Mouse (Mus musculus) adrenal gland, postnatal 36 days (tissue): Measurements from ENCODE around the gene Ngb. TPM values are rescaled to one million over a fixed set of nuclear protein-coding genes. Genes with fewer than 3 reads are reported as not detected.

Experiments used
- DNase-seq, 2 experiments: peaks; one replicate each; pipeline ENCODE4 v3.0.0; 2021; ENCODE audit warnings: mixed read lengths in 1 of 2
- long read RNA-seq, 2 experiments: library from polyadenylated mRNA; stranded (forward); transcript quantifications; one replicate each; pipeline ENCODE4 v2.0.0; 2021; ENCODE audit warnings: borderline sequencing depth in 2 of 2
- total RNA-seq, 2 experiments: library from RNA; stranded (reverse); gene quantifications; 2 replicates each; pipeline ENCODE4 v1.2.3; 2021

The Ngb gene
- total RNA-seq: 1 to 10 TPM; 1.1 to 1.2 TPM
- long read RNA-seq, experiment 1, partial matches to known transcripts: 0 of 4 reads
- long read RNA-seq, experiment 1, other reads (novel, unspliced or antisense): 1 of 4 reads
- long read RNA-seq, experiment 2, partial matches to known transcripts: 0 of 1 reads
- long read RNA-seq, experiment 2, other reads (novel, unspliced or antisense): 0 of 1 reads

DNA sequence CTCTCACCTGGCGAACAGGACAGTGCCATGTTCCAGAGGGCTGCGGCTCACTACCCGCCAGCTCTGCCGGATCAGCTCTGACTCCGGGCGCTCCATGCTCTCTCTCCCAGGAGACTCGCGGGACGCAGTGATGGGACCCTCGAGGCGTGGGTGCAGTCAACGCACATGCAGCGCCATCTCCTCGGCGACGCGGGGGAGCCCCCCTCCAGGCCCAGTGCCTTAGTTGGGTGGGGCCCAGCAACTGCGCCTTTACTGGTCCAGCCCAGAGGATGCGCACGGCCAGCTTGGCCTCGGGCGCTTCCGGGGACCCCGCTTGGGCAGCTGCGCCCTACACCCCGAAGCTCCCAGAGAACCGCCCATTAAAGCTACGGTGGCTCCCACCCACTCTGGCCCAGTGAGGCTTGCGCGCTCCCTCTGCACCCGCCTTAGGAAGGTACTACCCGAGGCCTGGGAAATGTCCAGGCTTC is at the start of gene Ngb:
TSS of gene Ngb (minus strand) at position 375 of the 467 bp plus-strand sequence.
- DNase-seq: no peak

DNA sequence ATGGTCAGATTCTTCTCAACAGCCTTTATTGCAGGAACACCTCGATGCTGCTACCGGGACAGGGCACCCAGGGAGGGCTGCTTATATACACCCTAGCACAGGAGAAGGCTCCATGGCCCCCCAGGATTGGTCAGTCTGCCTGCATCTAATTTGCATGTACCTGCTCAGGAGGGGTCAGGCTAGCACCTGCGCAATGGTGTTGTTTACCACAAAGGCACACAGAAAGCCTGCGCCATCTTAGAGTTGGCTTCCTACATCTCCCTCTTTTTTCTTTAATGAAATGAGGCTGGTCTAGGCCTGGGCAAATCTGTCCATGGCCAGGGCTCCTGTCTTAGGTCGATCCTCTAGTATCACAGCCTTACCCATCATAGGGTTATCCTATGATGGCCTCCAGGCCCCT is 47.1 kb upstream of the Ngb start:
- no peak for DNase-seq

DNA sequence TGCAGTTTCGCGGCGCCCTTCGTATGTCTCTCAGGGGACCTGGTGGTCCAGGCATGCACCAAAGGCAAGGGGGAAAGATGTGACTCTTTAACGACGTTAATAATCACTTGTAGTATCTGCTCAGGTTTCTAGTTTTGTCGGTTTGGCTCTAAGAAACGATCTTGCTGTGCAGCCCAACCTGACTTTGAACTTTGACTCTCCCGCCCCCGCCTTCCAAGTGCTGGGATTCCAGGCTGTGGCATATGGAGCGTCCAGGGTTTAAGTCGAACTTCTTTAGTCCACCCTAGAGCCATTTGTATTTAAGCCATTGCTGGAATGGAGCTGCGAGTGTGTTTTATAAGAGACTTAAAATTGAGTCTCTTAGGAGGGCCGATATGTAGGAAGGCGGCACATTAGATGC is 45.8 kb upstream of the Ngb start:
- DNase-seq: peak in 1 of 2 experiments; percentile 28

DNA sequence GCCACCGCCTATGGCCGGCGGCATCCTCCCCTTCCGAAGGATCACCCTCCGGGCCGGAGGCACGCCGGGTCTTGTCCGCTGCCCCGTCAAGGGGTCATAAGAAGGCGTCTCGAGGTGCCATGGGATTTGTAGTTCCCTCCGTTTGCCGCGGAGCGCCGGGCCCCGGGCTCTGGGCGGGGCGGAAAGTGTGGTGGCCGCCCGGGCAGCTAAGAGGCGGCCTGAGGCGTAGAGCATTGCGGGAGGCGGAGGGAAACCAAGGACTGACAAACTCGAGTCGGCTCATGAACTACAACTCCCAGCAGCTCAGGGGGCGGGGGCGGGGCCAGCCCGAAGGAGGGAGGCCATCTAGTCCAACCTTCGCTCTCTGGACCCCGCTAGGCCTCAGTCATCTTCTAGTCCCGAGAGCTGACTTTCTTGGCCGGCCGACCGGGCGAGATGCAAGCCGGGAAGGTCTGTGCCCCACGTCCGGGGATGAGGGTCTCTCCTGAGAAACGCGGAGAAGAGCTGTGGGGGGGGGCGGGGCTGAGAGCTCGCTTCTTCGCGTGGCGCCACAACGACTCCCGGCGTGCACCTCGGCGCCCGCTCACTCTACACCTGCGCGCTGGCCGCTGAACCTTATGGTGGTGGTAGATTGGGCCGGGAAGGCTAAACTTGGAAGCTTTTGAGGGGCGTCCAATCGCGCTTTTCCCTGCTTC is 45.2 kb upstream of the Ngb start, which contains the start of gene Pomt2:
TSS of gene Pomt2 (minus strand) at position 574 of the 695 bp plus-strand sequence.
- DNase-seq: peak; percentile 95 to 96

DNA sequence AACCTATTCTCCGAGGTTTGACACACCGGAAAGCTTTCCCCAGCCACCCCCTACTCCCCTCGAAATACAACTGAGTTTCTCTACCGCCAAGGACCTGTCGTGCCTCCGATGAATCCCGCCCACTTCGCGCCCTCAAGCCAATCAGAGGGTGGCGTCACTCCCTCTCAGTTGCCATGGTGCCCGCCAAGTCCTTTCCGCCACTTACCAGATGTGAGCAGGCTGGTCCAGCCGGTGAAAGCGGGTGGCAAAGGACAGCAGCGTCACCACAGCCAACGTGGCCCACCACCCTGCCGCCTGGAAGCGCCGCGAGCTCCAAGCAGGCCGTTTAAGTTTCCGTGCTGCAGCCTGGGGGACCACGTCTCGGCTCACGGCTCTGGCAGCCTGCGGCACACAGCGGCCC is 44.6 kb upstream of the Ngb start, which contains the start of gene Gstz1:
TSS of gene Gstz1 (plus strand) at position 200 of the 400 bp plus-strand sequence.
- peak; percentile 91 for DNase-seq

DNA sequence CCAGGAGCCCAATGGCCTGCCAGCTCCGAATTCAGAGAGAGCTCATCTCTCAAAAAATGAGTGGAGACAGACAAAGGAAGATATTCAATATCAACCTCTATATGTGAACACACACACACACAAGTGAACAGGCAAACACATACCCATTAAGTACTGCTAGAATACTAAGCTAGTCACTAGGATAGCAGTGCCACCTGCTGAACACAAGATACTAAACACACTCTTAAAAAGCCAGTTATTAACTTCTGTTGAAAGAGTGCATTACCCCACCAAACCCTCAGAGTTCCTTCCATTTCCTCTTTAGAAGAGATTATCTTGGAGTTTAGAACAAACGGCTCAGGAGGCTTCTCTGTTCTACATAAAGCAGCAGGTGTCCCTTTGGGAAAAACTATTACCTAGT is 39.8 kb upstream of the Ngb start:
- no peak for DNase-seq

DNA sequence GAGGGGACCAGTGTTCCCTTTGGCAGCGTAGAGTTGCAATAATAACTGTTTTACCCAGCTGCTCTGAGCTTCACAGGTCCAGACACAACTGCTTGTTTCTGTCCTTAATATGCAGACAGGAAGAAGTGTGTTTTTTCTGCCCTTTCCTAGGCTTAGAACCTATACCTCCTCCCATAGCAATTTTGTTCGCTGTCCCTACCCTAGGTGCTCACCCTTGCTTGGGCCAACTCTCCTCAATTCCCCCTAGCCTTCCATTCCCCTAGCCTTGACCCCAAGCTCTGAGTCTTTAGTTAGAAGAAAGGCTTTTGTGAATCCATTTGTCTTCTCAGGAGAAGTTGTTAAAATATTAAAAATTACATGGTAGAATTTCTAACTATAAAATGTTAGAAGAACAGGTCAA is 36.4 kb upstream of the Ngb start:
- no peak for DNase-seq

DNA sequence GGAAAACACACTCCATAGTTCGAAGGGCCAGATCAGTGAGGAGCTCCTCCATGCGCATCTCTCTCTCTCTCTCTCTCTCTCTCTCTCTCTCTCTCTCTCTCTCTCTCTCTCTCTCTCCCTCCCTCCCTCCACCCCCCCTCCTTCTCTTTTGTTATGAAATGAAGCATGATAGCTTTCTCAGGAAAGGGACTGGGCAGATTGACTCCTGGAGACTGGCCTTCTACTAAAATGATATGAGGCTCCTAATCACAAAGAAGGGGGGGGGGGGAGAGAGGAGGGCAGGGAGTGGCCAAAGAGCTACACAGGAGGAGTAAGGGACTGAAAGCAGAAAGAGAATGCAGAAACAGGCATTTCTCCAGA is 36.0 kb upstream of the Ngb start:
- DNase-seq: no peak

DNA sequence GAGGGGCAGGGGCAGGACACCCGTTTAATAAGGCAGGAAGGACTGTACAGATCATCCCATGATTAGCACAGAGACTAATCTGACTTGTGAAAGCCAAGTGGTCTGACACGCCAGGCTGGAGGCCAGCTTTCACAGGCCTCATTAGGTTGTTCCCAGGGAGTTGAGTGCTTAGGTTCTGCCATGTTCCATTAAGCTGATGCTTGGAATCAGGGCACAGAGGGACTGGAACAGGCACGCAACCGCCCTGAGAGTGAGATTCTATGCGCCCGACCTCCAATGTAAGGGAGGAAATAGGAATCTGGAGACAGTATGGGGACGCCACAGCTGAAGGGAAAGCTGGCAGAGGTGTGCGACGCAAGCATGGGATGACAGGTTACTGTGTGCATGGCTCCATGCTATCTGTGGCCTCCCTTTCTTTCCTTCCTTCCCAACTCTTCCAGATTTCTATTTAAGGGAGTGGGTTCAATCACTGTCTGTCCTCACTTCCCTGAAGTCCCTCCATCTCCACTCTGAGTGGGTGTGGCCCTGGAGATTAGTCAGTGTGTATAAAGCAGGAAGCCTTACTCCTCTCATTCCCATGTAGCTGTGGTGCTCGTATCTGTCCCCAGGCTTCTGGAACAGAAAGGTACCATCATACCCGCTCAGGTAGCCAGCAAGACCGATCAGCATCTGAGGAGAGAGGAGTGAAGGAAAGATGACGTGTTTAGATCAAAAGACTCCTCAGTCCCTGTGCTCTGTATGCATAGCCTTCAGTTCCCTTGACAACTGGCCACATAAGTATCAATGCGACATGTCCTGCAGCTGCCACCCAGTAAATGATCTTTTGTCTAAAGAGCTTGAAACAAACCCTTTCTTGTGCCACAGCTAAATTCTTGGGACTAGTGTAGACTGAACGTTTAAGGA is 35.4 kb upstream of the Ngb start:
- no peak for DNase-seq

DNA sequence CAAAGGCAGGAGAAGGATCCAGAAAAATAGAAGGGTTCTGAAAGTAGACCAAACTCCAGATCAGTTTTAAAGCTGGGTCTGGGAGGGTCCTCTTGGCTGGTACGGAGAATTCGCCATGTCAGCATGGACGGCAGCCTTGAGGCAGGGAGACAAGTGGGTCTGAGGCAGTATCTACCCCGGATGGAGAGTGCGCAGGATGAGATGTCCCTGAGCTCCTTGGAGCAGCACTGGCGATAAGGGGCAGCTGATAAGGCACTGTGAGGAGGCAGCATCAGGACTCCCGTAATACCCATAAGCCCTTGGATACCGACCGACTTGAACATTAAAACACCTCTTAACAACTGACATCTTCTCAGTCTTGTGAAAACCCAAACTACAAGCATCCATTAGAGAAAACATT is 30.4 kb upstream of the Ngb start:
- DNase-seq: no peak

DNA sequence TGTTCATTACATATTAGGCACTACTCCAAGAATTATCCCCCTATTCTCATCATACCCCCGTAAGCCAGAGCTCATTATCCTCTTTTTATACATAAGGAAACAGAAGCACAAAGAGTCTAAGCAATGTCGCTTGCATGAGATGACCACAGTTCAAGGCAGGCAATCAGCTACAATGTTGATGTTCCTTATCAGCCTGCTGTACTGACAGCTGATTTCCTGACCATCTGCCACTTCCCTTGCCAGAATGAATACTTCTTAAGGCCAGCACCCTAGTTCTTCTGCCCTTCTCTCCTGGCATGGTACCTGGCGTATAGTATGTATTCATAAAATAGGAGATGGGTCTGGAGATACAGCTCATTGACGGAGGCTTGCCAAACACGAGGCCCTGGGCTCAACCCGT is 29.9 kb upstream of the Ngb start:
- DNase-seq: no peak

DNA sequence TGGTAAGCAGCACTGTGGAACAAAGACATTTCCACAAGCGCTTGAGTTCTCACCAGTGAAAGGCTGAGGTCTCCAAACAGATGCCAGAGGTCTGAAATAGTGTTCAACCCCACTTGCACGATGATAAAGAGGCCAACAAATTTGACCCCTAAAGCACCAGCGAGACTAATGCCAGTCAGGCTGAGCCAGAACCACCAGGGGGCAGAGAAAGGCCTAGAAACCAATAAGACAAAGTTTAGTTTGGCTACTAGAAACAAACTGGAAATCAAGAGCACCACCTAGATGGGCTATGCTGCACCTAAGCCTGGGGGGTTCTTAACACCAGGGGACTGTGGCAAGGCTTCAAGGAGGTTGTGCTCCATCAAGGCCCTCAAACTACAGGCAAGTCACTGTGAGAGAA is 29.3 kb upstream of the Ngb start:
- DNase-seq: peak; percentile 43 to 73

DNA sequence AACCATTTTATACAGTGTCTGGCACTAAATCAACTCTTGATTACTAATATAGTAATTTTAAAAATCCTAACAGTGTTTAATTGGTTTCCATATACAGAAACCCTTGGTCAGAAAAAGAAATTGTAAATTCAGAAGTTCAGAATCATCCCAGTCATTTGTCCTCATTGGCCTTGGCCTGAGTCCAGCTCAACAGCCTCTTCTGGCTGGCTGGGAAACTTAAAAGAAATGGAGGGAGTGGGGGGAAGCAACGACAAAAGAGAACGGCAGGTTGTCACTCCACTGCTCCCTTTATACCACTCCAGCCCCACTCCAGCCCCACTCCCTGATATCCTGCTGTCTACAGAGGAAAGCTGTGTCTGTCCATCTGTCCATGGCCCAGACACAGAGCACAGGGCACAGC is 28.8 kb upstream of the Ngb start:
- peak; percentile 53 to 55 for DNase-seq

DNA sequence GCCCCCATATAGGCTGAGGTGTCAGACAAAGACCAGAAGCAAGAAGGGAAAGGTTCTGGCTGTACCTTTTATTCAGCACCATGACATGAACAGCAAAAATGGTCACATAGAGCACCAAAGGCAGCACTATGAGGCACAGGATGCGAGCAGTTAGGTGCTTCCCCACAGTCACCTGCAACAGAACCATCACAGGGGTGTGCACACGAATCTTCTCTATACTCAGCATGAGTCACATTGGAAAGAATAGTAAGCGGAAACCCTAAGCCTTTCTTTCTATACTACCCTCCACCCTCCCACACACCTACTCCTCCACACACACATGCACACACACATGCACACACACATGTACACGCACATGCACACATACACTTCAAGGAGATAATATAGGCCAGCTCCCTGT is 27.9 kb upstream of the Ngb start:
- no peak for DNase-seq

DNA sequence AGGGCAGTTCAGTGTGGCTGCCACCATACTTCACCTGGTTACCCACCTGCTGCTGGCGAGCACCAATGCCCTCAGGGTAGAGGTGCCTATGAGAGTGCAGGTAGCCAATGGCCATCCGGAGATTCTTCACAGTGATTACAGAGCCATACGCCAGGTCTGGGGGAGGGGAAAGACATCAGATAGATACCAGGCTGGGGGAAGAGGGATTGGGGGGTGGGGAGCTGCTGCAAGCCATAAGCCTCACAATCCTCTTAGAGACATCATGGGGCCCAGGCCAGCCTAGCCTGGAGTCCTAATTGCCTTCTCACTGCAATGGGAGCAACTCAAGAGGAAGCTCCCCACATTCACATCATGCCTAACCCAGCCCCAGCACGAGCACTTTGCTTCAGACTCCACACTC is 24.9 kb upstream of the Ngb start:
- DNase-seq: no peak

DNA sequence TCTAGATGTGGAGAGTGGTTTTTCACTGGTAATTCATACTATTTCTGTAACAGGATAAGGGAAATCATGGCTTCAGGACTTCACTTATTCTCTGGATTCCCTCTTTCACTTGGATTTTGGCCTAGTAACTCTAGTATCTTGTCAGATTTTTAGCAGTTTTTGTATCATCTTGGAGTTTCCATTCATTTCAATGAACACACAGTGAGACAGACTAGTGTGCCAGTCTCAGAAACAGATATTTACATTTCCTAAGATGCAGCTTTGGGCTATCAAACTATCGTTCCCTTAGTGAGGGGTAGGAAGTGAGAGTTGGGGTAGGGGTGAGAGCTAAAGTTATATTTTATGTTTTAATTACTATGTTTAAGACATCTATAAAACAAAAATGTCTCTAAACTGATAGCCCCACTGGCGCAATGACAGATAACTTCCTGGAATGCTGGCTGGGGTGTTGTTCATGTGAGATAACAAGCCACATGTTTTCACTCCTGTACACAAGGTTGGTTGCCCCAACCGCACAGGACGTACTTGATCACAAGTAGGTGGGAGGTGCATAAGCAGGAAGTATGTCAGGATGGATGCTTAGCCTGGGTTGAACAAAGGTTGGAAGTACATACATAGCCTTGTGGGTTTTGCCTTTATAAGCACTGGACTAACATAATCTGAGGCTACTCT is 19.7 kb upstream of the Ngb start:
- no peak for DNase-seq

DNA sequence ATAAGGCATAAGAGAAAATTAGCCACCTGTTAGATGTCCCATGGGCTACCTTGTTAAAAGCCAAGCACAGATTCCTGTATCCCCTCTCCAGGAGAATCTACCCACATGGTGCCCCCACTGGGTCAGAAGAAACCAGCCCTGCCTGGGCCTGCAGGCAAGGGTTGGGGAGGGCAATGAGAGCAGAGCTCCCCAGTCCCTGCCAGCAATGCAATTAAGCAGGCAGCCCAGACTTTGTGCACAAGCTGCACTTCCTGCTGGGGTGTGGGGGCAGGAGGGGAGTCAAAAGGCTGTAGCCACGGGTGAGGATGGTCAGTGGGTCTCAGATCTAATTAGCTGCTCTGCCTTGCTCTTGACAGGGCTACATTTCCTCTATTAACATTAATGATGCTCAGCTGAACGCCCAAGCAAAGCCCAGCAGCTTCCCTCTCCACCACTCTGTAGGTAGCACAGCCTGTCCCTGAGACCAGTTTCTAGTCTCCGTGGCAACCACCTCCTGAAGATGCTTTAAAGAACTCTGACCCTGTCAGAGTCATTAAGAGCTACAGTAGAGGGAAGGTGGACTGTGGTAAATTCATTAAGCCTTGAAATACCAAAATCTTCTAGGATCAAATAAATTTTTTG is 5.1 kb upstream of the Ngb start:
- no peak for DNase-seq

DNA sequence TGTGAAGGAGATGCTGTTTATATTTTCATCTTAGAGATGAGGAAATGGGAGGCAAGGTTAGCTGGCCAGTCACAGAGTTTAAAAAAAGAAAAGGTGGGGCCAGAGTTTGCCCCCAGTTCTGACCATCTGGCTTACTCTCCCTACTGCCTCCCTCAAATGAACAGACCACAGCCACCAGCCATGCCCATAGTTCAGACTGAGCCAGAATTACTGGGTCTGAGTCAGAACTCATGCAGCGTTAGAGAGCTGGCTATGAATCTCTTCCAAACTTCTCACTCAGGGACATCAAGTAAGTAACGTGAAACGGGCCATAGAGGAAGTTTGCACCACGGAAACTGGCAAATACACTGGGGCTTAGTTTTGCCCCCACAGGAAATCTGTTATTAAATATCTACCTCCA is 2.5 kb upstream of the Ngb start:
- DNase-seq: no peak

DNA sequence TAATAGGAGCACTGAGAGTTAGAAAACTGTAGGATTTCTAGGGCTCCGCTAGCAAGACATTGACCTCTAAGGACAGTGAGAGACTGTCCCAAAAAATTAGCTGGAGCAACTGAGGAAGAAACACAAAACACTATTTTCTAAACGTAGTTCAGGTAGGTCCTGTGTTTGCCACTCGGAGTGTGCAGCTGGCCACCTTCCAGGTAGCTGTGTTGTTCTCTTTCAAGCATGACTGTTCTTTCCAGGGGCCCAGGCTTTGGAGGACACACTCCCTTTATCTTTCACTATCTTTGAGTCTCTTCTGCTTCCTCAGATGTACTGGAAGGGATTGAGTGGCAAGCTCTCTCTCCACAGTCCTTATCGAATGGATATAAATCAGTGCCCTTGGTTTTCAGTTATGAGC is 1.1 kb upstream of the Ngb start:
- DNase-seq: no peak

DNA sequence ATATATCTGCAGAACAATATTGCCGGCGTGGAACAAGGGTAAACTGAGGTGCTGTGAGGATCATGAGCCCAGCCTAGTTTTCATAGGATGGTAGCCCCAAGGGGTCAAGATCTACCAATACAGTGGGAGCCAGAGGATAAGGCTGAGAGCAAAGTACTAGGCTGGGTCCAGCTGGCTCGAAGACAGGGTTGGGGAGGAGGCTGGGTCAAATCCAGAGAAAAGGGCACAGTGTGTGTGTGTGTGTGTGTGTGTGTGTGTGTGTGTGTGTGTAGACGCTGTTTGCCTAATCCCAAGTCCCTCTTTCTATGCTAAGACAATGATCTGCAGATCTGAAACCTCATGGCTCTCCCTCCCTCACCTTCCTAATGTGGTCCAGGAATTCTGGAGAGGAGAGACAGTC is 2.0 kb downstream of the Ngb start:
- DNase-seq: peak in 1 of 2 experiments; percentile 7

DNA sequence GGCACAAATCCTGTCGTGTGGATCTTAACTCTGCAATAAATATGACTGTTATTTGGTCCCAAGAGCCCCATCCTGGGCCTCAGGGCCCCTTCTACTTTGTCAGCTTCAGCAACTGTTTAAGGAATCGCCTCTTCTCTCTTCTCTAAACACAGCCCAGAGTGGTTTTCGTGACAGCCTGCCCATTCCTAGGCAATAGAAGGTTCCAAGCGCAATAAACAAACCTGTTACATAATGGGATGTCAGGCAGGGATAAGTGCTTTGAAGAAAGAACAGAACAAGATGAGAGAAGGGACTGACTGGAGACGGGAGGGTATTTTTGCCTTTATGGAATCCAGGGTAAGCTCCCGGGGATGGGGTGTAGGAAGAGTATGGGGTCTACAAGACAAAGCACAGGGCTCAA is 8.7 kb downstream of the Ngb start:
- DNase-seq: no peak

DNA sequence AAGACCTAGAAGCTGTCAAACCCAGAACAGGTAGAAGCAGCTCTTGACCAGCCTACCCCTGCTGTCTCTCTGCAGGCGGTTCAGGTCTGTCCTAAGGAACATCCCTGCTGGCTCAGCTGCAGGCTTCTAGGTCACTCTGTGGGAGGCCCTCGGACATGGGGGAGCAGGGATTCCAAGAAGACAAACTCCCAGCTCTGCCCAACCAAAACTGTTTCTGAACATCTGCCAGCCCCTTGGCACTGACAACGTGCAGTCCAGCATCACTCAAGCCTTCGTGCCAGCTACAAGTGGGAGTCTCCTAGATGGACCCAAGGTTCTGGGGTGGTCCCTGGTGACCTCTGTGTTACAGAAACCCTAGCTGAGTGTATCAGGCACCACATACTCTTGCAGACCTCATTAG is 9.1 kb downstream of the Ngb start:
- DNase-seq: no peak
